Mouse (Mus musculus): ENCODE measurements at regions not wholly inside any gene's neighbourhood (a gene's known extent, or its start where the extent isn't known, plus 50 kb on each side); places are given as distances from the start of the nearest gene placed in this dataset.

GRCm38 (mm10) chr3:35237342-35237741, 516.6 kb upstream of the Atp11b start:
- no peak for TF ChIP-seq CTCF (IDR thresholded peaks at IDR 0.05; ENCODE audit: borderline replicate concordance, insufficient read depth, low read length)
- no peak for TF ChIP-seq POLR2A (IDR thresholded peaks at IDR 0.05; ENCODE audit: low read depth, low read length)
